Mouse (Mus musculus): Measurements from ENCODE around the gene Lrrc23. TPM values are rescaled to one million over a fixed set of nuclear protein-coding genes. Genes with fewer than 3 reads are reported as not detected.

The Lrrc23 gene
- total RNA-seq, 4 experiments from 2014 or later, result 2.3 to 3.4 (median 2.7) TPM

Other genes with a start within 250 kb of the Lrrc23 start
- 1 to 10 TPM in 3 of 4 experiments, under 1 TPM in 1; 0.93 to 3.0 (median 1.2) TPM for gene C1s1, start 237.4 kb downstream of the Lrrc23 start, total RNA-seq (2022)
- not detected for gene C1rb, start 209.4 kb downstream of the Lrrc23 start, total RNA-seq (2022)
- gene C1s2, start 143.6 kb downstream of the Lrrc23 start, total RNA-seq (2022), result under 1 TPM in 3 of 4 experiments, not detected in 1; 0.22 to 0.23 (median 0.23) TPM
- 10 to 100 TPM; 22.6 to 34.6 (median 26.1) TPM for gene Lpcat3, start 116.7 kb downstream of the Lrrc23 start, total RNA-seq (2022)
- 10 to 100 TPM; 41.0 to 48.1 (median 43.4) TPM for gene Emg1, start 67.5 kb downstream of the Lrrc23 start, total RNA-seq (2022)
- 100 to 1,000 TPM; 111 to 126 (median 116) TPM for gene Phb2, start 67.4 kb downstream of the Lrrc23 start, total RNA-seq (2022)
- gene Ptpn6, start 41.0 kb downstream of the Lrrc23 start, total RNA-seq (2022), result 10 to 100 TPM in 2 of 4 experiments, 1 to 10 TPM in 2; 2.3 to 15.0 (median 7.9) TPM
- 100 to 1,000 TPM; 301 to 323 (median 310) TPM for gene Grcc10, start 38.4 kb downstream of the Lrrc23 start, total RNA-seq (2022)
- gene Gm45234, start 23.7 kb downstream of the Lrrc23 start, total RNA-seq (2022), result not detected
- 100 to 1,000 TPM; 146 to 166 (median 159) TPM for gene Atn1, start 23.2 kb downstream of the Lrrc23 start, total RNA-seq (2022)
- 1,000 to 10,000 TPM; 1,117 to 1,267 (median 1,165) TPM for gene Eno2, start 10.1 kb downstream of the Lrrc23 start, total RNA-seq (2022)
- gene Spsb2, start 28.9 kb upstream of the Lrrc23 start, total RNA-seq (2022), result 1 to 10 TPM; 4.0 to 5.8 (median 5.0) TPM
- 100 to 1,000 TPM; 794 to 847 (median 813) TPM for gene Tpi1, start 34.6 kb upstream of the Lrrc23 start, total RNA-seq (2022)
- 100 to 1,000 TPM; 200 to 215 (median 204) TPM for gene Usp5, start 49.8 kb upstream of the Lrrc23 start, total RNA-seq (2022)
- 1 to 10 TPM in 1 of 4 experiments, under 1 TPM in 3; 0.49 to 1.0 (median 0.80) TPM for gene Cdca3, start 49.8 kb upstream of the Lrrc23 start, total RNA-seq (2022)
- under 1 TPM in 3 of 4 experiments, not detected in 1; 0.20 to 0.87 (median 0.53) TPM for gene Gnb3, start 60.5 kb upstream of the Lrrc23 start, total RNA-seq (2022)
- 10 to 100 TPM; 18.5 to 25.6 (median 20.6) TPM for gene P3h3, start 78.0 kb upstream of the Lrrc23 start, total RNA-seq (2022)
- gene Gpr162, start 84.3 kb upstream of the Lrrc23 start, total RNA-seq (2022), result 100 to 1,000 TPM; 202 to 224 (median 204) TPM
- 10 to 100 TPM; 13.4 to 17.2 (median 15.9) TPM for gene Cd4, start 108.5 kb upstream of the Lrrc23 start, total RNA-seq (2022)
- gene Lag3, start 132.0 kb upstream of the Lrrc23 start, total RNA-seq (2022), result 10 to 100 TPM in 2 of 4 experiments, 1 to 10 TPM in 2; 2.4 to 12.6 (median 6.8) TPM
- 100 to 1,000 TPM; 915 to 964 (median 945) TPM for gene Ptms, start 140.4 kb upstream of the Lrrc23 start, total RNA-seq (2022)
- gene Mlf2, start 151.7 kb upstream of the Lrrc23 start, total RNA-seq (2022), result 100 to 1,000 TPM; 578 to 635 (median 620) TPM
- gene Cops7a, start 185.8 kb upstream of the Lrrc23 start, total RNA-seq (2022), result 100 to 1,000 TPM; 154 to 177 (median 165) TPM
- gene Pianp, start 217.0 kb upstream of the Lrrc23 start, total RNA-seq (2022), result 100 to 1,000 TPM; 146 to 232 (median 185) TPM
- 10 to 100 TPM; 36.8 to 48.5 (median 40.5) TPM for gene Zfp384, start 229.4 kb upstream of the Lrrc23 start, total RNA-seq (2022)